Mouse (Mus musculus) heart, postnatal 0 days (tissue): ENCODE measurements around the gene Grpel1.

Experiments
- CTCF ChIP-seq: IDR thresholded peaks from 2 replicates; pipeline ENCODE4 v1.5.1; 2016; ENCODE audit warnings: antibody characterized with exemption, control low read depth, low read depth
- EP300 ChIP-seq: IDR thresholded peaks from 2 replicates; pipeline ENCODE4 v1.6.1; 2016; ENCODE audit warnings: antibody characterized with exemption, low read depth

DNA sequence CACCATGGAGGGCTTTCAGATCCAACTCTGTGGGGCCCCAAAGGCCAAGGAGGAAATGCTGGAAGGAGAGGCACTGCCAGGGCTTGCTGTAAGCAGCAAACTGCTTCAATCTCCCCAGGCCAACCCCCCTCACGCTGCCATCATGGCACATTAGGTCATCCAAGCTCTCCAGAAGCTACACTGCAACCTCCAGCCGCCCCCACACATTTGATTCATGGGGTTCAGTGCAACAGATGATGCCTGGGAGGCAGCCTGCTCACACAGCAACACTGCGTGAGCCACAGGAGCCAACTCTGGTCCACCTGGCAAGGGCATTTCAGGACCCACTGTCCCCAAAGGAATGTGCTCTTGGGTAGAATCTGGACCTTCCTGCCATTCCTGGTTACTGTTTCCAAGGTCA, 44.9 kb upstream of the Grpel1 start:
- TF ChIP-seq CTCF (no peak), EP300 (no peak)
